Mouse (Mus musculus): ENCODE measurements at regions not wholly inside any gene's neighbourhood (a gene's known extent, or its start where the extent isn't known, plus 50 kb on each side); places are given as distances from the start of the nearest gene placed in this dataset.

DNA sequence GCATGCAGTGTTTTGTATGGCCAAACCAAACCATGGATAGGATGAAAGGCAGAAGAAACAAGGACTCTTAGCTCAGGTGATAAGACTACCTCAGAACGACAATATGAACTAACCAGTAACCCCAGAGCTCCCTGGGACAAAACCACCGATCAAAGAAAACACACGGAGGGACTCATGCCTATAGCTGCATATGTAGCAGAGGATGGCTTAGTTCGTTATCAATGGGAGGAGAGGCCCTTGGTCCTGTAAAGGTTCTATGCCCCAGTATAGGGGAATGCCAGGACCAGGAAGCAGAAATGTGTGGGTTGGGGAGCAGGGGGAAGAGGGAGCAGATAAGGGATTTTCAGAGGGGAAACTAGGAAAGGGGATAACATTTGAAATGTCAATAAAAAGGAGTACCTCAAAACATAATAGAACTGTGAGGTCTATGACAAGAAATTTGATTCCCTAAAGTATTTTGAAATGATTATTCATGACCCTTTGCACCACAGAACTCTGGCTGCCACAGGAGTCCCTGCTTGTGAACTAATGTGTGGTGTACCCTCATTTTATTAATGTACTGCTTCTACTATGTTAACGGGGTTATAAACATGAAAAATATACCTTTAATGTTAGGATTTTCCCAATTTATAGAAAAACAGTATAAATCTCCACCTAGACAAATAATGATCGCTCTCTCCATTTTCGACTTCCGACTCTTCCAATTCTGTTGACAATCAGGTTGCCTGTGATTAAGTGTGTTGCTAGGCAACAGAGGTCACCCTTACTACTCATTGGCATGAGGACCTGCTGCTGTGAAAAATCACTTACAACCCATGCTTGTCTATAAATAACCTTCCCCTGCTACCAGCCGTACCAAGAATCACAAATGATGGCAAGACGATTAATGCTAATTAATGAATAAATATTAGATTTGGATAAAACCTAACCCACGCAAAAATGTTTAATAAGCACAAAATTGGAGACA, 833.0 kb downstream of the Rfpl4b start:
- H3K36me3 ChIP-seq (ENCODE audit: control insufficient read depth, insufficient read depth, low read length), result no peaks in the 10 kb centered on the region
- H3K27me3 ChIP-seq (ENCODE audit: control insufficient read depth, insufficient read depth, low read length), result no peaks in the 10 kb centered on the region
- H3K4me3 ChIP-seq (ENCODE audit: control insufficient read depth, insufficient read depth, low read length), result no peak overlapping the region
- WGBS, result 97% methylated on average over 11 of the region's 11 CpGs
- no peaks in the 10 kb centered on the region for H3K4me1 ChIP-seq (replicated peaks; ENCODE audit: control insufficient read depth, insufficient read depth, low read length)
- no peak for DNase-seq
- H3K27ac ChIP-seq (ENCODE audit: control insufficient read depth, insufficient read depth, low read length), result no peak overlapping the region
- TF ChIP-seq CTCF (IDR thresholded peaks at IDR 0.05; ENCODE audit: borderline replicate concordance, control insufficient read depth, extremely low read depth, insufficient read depth, low read length, poor library complexity) (no peak), POLR2A (IDR thresholded peaks at IDR 0.05; ENCODE audit: control insufficient read depth, extremely low read depth, insufficient read depth, low read length, poor library complexity) (no peak)

DNA sequence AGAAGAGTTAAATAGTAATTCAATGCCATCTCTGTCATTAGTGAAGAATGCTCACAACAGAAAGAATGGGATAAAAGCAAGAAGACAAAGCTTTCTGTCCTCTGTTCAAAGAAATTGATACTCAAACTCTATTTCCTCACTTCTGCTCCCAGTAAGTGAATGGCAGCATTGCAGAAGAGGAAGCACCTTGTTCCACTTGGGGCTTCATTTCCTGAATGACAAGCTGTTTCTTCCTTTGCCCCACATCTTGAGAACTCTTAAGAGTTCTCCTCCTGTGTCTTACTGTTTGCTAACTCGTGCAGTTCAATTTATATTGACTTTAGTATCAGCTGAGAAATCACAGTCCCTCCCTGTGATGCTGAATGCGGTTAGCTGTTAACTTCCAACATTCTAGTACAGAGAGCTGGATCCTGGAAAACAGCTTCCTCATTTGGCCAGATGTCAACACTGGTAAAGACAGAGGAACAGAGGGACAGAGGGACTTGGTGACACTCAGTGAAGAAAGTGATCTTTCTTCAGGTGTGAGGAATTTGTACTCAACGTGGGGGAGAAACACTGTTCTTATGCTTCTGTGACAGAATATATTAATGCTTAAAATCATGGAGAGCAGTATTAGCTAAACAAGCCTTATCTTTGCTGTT, 840.3 kb upstream of the Marcks start:
- Histone ChIP-seq H3K4me3 (ENCODE audit: control insufficient read depth, insufficient read depth, low read length) (no peak overlapping the region), H3K27me3 (ENCODE audit: control insufficient read depth, insufficient read depth, low read length) (no peaks in the 10 kb centered on the region), H3K27ac (ENCODE audit: control insufficient read depth, insufficient read depth, low read length) (no peak overlapping the region), H3K36me3 (ENCODE audit: control insufficient read depth, insufficient read depth, low read length) (no peaks in the 10 kb centered on the region), H3K4me1 (replicated peaks; ENCODE audit: control insufficient read depth, insufficient read depth, low read length) (no peaks in the 10 kb centered on the region)
- WGBS, result 12% methylated on average over 3 of the region's 3 CpGs
- DNase-seq, result no peak
- no peak for TF ChIP-seq CTCF (IDR thresholded peaks at IDR 0.05; ENCODE audit: borderline replicate concordance, control insufficient read depth, extremely low read depth, insufficient read depth, low read length, poor library complexity)
- TF ChIP-seq POLR2A (IDR thresholded peaks at IDR 0.05; ENCODE audit: control insufficient read depth, extremely low read depth, insufficient read depth, low read length, poor library complexity), result no peak

DNA sequence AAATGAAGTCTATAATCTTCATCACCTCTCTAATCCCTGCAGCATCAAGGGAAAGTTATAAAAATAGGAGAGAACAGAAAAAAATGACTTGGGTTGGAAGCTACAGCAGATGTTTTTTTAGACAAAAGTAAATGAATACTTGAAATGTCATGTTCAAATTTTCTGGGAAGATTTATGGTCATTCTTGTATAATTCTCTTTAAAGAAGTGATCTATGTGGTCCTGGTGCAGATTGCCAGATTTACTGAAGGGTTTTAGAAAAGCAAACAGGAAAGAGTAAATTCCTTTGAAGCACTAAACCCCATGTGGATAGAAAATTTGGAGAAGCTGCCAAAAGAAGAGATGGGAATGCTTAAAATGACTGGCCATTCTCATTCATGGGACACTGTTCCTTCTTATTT, 821.3 kb upstream of the Marcks start:
- H3K27ac ChIP-seq (ENCODE audit: control insufficient read depth, insufficient read depth, low read length), result no peak overlapping the region
- H3K4me1 ChIP-seq (replicated peaks; ENCODE audit: control insufficient read depth, insufficient read depth, low read length), result no peaks in the 10 kb centered on the region
- TF ChIP-seq CTCF (IDR thresholded peaks at IDR 0.05; ENCODE audit: borderline replicate concordance, control insufficient read depth, extremely low read depth, insufficient read depth, low read length, poor library complexity) (no peak), POLR2A (IDR thresholded peaks at IDR 0.05; ENCODE audit: control insufficient read depth, extremely low read depth, insufficient read depth, low read length, poor library complexity) (no peak)
- no peak overlapping the region for H3K4me3 ChIP-seq (ENCODE audit: control insufficient read depth, insufficient read depth, low read length)
- H3K27me3 ChIP-seq (ENCODE audit: control insufficient read depth, insufficient read depth, low read length), result no peaks in the 10 kb centered on the region
- DNase-seq, result no peak
- H3K36me3 ChIP-seq (ENCODE audit: control insufficient read depth, insufficient read depth, low read length), result no peaks in the 10 kb centered on the region

DNA sequence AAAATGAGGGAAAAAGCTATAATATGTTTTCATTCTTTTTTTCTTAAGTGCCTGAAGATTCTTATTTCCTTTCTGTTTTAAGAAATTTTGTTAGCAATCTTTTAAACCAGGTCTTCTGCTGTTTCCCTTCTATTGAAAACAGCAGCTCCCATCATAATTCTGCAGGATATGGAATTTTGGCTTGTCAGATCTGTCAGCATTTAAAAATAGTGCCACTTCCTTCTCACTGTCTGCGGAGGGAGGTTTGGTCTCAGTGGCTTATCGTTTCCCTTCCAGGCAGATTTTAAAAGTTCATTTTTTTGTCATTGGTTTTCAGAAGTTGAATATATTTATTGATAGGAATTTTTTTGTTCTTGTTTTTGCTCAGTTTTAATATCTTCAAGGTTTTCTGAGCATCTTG, 776.1 kb upstream of the Marcks start:
- TF ChIP-seq POLR2A (IDR thresholded peaks at IDR 0.05; ENCODE audit: control insufficient read depth, extremely low read depth, insufficient read depth, low read length, poor library complexity) (no peak), CTCF (IDR thresholded peaks at IDR 0.05; ENCODE audit: borderline replicate concordance, control insufficient read depth, extremely low read depth, insufficient read depth, low read length, poor library complexity) (no peak)
- Histone ChIP-seq H3K27me3 (ENCODE audit: control insufficient read depth, insufficient read depth, low read length) (no peaks in the 10 kb centered on the region), H3K27ac (ENCODE audit: control insufficient read depth, insufficient read depth, low read length) (no peak overlapping the region), H3K36me3 (ENCODE audit: control insufficient read depth, insufficient read depth, low read length) (no peaks in the 10 kb centered on the region), H3K4me3 (ENCODE audit: control insufficient read depth, insufficient read depth, low read length) (no peak overlapping the region), H3K4me1 (replicated peaks; ENCODE audit: control insufficient read depth, insufficient read depth, low read length) (no peaks in the 10 kb centered on the region)
- DNase-seq, result no peak
- WGBS, result 20% methylated on average over 2 of the region's 2 CpGs

DNA sequence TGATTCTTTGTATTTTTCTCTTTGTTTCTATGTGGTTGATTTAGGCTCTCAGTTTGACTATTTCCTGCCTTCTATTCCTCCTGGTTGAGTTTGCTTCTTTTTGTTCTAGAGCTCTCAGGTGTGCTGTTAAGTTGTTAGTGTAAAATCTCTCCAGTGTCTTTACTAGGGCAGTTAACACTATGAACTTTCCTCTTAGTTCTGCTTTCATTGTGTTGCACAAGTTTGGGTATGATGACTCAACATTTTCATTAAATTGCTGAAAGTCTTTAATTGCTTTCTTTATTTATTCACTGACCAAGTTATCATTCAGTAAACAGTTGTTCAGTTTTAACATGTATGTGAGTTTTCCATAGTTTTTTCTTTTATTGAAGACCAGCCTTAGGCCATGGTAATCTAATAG, 772.9 kb upstream of the Marcks start:
- Histone ChIP-seq H3K27ac (ENCODE audit: control insufficient read depth, insufficient read depth, low read length) (no peak overlapping the region), H3K36me3 (ENCODE audit: control insufficient read depth, insufficient read depth, low read length) (no peaks in the 10 kb centered on the region), H3K27me3 (ENCODE audit: control insufficient read depth, insufficient read depth, low read length) (no peaks in the 10 kb centered on the region), H3K4me1 (replicated peaks; ENCODE audit: control insufficient read depth, insufficient read depth, low read length) (no peaks in the 10 kb centered on the region), H3K4me3 (ENCODE audit: control insufficient read depth, insufficient read depth, low read length) (no peak overlapping the region)
- DNase-seq, result no peak
- no peak for TF ChIP-seq CTCF (IDR thresholded peaks at IDR 0.05; ENCODE audit: borderline replicate concordance, control insufficient read depth, extremely low read depth, insufficient read depth, low read length, poor library complexity)
- no peak for TF ChIP-seq POLR2A (IDR thresholded peaks at IDR 0.05; ENCODE audit: control insufficient read depth, extremely low read depth, insufficient read depth, low read length, poor library complexity)

DNA sequence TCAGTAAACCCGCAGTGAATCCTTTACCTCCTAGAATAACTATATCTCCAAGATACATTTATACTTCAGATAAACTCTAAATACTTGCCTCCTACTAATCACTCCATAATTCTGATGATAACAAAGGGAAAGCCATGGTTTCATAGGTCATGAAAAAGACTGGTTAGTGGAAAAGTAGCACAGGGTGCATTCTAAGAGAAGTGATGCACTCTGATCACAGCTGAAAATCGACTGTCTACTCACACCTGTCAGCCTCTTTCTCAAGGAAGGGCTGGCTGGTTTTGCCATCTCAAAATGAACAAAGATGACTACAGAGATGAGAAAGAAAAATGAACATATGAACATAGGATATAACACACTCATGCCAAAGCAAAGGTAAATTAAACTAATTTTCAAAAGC, 769.6 kb upstream of the Marcks start:
- WGBS, result 92% methylated on average over 2 of the region's 2 CpGs
- TF ChIP-seq POLR2A (IDR thresholded peaks at IDR 0.05; ENCODE audit: control insufficient read depth, extremely low read depth, insufficient read depth, low read length, poor library complexity) (no peak), CTCF (IDR thresholded peaks at IDR 0.05; ENCODE audit: borderline replicate concordance, control insufficient read depth, extremely low read depth, insufficient read depth, low read length, poor library complexity) (no peak)
- Histone ChIP-seq H3K4me1 (replicated peaks; ENCODE audit: control insufficient read depth, insufficient read depth, low read length) (no peaks in the 10 kb centered on the region), H3K27ac (ENCODE audit: control insufficient read depth, insufficient read depth, low read length) (no peak overlapping the region), H3K4me3 (ENCODE audit: control insufficient read depth, insufficient read depth, low read length) (no peak overlapping the region), H3K27me3 (ENCODE audit: control insufficient read depth, insufficient read depth, low read length) (no peaks in the 10 kb centered on the region), H3K36me3 (ENCODE audit: control insufficient read depth, insufficient read depth, low read length) (no peaks in the 10 kb centered on the region)
- DNase-seq, result no peak

All from thymus, adult 2 months (tissue).